Mouse (Mus musculus) heart, postnatal 0 days (tissue): ENCODE measurements around the gene Aurkb. TPM values are rescaled to one million over a fixed set of nuclear protein-coding genes. Genes with fewer than 3 reads are reported as not detected.
A peak's percentile ranks its signal among the peaks of the same experiment; 100 is the strongest.
"Not testable (repeated sequence)": the region's sequence is repeated elsewhere in the genome, so short reads cannot be mapped to it uniquely, and the experiment has no call there.

Experiments
- ATAC-seq: fragments of 200-750 bp; cut with Nextera tagmentation; 2 replicates; pipeline ENCODE4 v1.8.0; 2017; ENCODE audit warnings: low read depth, moderate number of reproducible peaks, moderate library complexity; ENCODE audit not compliant: insufficient read depth
- DNase-seq: peaks from one replicate; pipeline ENCODE4 v3.0.0-alpha.2; 2016; ENCODE audit warnings: low spot score
- H3K27ac ChIP-seq: fragments of 300-500 bp; sonication (generic); 2 replicates; pipeline ENCODE4 v1.5.1; 2014; ENCODE audit warnings: low read depth, mild to moderate bottlenecking
- H3K27me3 ChIP-seq: fragments of 300-500 bp; sonication (generic); 2 replicates; pipeline ENCODE4 v1.6.1; 2014; ENCODE audit warnings: low read length, mixed read lengths; ENCODE audit not compliant: control insufficient read depth, insufficient read depth
- H3K36me3 ChIP-seq: fragments of 300-500 bp; sonication (generic); replicated peaks from 2 replicates; pipeline ENCODE4 v1.6.1; 2014; ENCODE audit warnings: low read length, mixed read lengths; ENCODE audit not compliant: control insufficient read depth, insufficient read depth
- H3K4me1 ChIP-seq: fragments of 300-500 bp; sonication (generic); 2 replicates; pipeline ENCODE4 v1.6.1; 2014; ENCODE audit warnings: antibody characterized with exemption; ENCODE audit not compliant: control insufficient read depth, insufficient read depth
- H3K4me2 ChIP-seq: fragments of 300-500 bp; sonication (generic); 2 replicates; pipeline ENCODE4 v1.6.1; 2014; ENCODE audit warnings: low read depth, mild to moderate bottlenecking, low read length, moderate library complexity
- H3K4me3 ChIP-seq: fragments of 300-500 bp; sonication (generic); 2 replicates; pipeline ENCODE4 v1.5.1; 2014; ENCODE audit warnings: low read depth, low read length
- H3K9ac ChIP-seq: fragments of 300-500 bp; sonication (generic); replicated peaks from 2 replicates; pipeline ENCODE4 v1.6.1; 2014; ENCODE audit warnings: low read depth, low read length, mixed read lengths
- H3K9me3 ChIP-seq: fragments of 300-500 bp; sonication (generic); replicated peaks from 2 replicates; pipeline ENCODE4 v1.6.1; 2016; ENCODE audit warnings: low read length; ENCODE audit not compliant: control insufficient read depth
- CTCF ChIP-seq: IDR thresholded peaks from 2 replicates; pipeline ENCODE4 v1.5.1; 2016; ENCODE audit warnings: antibody characterized with exemption, control low read depth, low read depth
- EP300 ChIP-seq: IDR thresholded peaks from 2 replicates; pipeline ENCODE4 v1.6.1; 2016; ENCODE audit warnings: antibody characterized with exemption, low read depth
- WGBS: fragments of 180-500 bp; shearing (Covaris S2); extraction: QIAGEN DNeasy Blood & Tissue Kit; methylation state at CpG from one replicate; pipeline ENCODE4 v1.1.7; 2014; 5-methylcytosine and 5-hydroxymethylcytosine counted together
- polyA plus RNA-seq: library from polyadenylated mRNA; unstranded; fragments of >200 nt; fragmentation: Nextera tagmentation; extraction: Ambion mirVana; gene quantifications from 2 replicates; pipeline ENCODE4 v1.2.1, GENCODE M21; 2015
- total RNA-seq: library from RNA; depleted of rRNA; stranded (reverse); fragments of >200 nt; gene quantifications from 2 replicates; pipeline ENCODE4 v1.2.3, GENCODE M21; 2014; ENCODE audit warnings: low replicate concordance

Aurkb gene
- total and polyA plus RNA-seq, 2 experiments from 2014 or later, result 19.5 to 21.4 TPM

GRCm38 (mm10) chr11:69008182-69009121 lies 37.0 kb upstream of the Aurkb start, which contains the start of gene Pfas:
TSS of gene Pfas (minus strand) at chr11:69008460.
- H3K4me2 ChIP-seq, result peak within 1 kb of the TSS; percentile 82
- WGBS, result 9% methylated on average over 38 of the region's 38 CpGs

GRCm38 (mm10) chr11:69009508-69009907 lies 35.9 kb upstream of the Aurkb start:
- Histone ChIP-seq H3K4me1 (peaks cover 9% of the 10 kb centered on the region; the same call in 1 of the 2 replicates), H3K36me3 (no peaks in the 10 kb centered on the region), H3K27me3 (no peaks in the 10 kb centered on the region), H3K4me3 (no peak overlapping the region), H3K9me3 (no peaks in the 10 kb centered on the region), H3K9ac (no peak overlapping the region), H3K27ac (no peak overlapping the region), H3K4me2 (no peak overlapping the region)
- no peak for DNase-seq
- ATAC-seq, result no peak
- WGBS, result 83% methylated on average over 1 of the region's 1 CpGs
- TF ChIP-seq EP300 (no peak), CTCF (no peak)

More at GRCm38 (mm10) chr11:69008182-69009121, 37.0 kb upstream of the Aurkb start, which contains the start of gene Pfas:
- DNase-seq (peak; percentile 90), ATAC-seq (peak; percentile 65)
- Histone ChIP-seq H3K27ac (peak within 1 kb of the TSS; percentile 10), H3K9ac (peak within 1 kb of the TSS; percentile 44; the same call in 1 of the 2 replicates), H3K27me3 (no peaks in the 10 kb centered on the region), H3K36me3 (no peaks in the 10 kb centered on the region), H3K4me3 (peak within 1 kb of the TSS; percentile 68), H3K4me1 (peaks cover 9% of the 10 kb centered on the region; the same call in 1 of the 2 replicates), H3K9me3 (no peaks in the 10 kb centered on the region)
- TF ChIP-seq EP300 (no peak), CTCF (no peak)

- DNase-seq (peak; percentile 14), ATAC-seq (no peak)
- Histone ChIP-seq H3K4me1 (peaks cover 13% of the 10 kb centered on the region; the same call in 1 of the 2 replicates), H3K27me3 (no peaks in the 10 kb centered on the region), H3K27ac (peak overlapping the region; percentile 91), H3K9me3 (no peaks in the 10 kb centered on the region), H3K9ac (no peak overlapping the region), H3K4me2 (no peak overlapping the region), H3K4me3 (no peak overlapping the region), H3K36me3 (no peaks in the 10 kb centered on the region)
- 75% methylated on average over 15 of the region's 15 CpGs for WGBS
- TF ChIP-seq EP300, result no peak
These were observed 34.8 kb upstream of the Aurkb start for GRCm38 (mm10) chr11:69010400-69011323.

- H3K9ac ChIP-seq, DNase-seq, H3K36me3 ChIP-seq, ATAC-seq, H3K9me3 ChIP-seq, H3K27me3 ChIP-seq: not testable (repeated sequence)
- Histone ChIP-seq H3K4me2 (peak overlapping the region; percentile 59), H3K27ac (peak overlapping the region; percentile 91), H3K4me3 (peak overlapping the region; percentile 35; the same call in 1 of the 2 replicates), H3K4me1 (peaks cover 14% of the 10 kb centered on the region; the same call in 1 of the 2 replicates)
- WGBS, result 69% methylated on average over 2 of the region's 2 CpGs
These were observed 34.0 kb upstream of the Aurkb start for GRCm38 (mm10) chr11:69011445-69011844.

GRCm38 (mm10) chr11:69012071-69012601 lies 33.3 kb upstream of the Aurkb start:
- TF ChIP-seq CTCF (no peak), EP300 (0 out of 2 replicates have a peak, but pooled peaks have one; percentile 48)
- peaks cover 21% of the 10 kb centered on the region for H3K4me1 ChIP-seq
- ATAC-seq, result peak; percentile 87
- peak overlapping the region; percentile 91 for H3K27ac ChIP-seq
- under 1% methylated on average over 18 of the region's 18 CpGs for whole genome bisulfite sequencing
- no peaks in the 10 kb centered on the region for H3K27me3 ChIP-seq
- DNase-seq, result peak; percentile 94
- no peaks in the 10 kb centered on the region for H3K9me3 ChIP-seq
- H3K4me3 ChIP-seq, result peak overlapping the region; percentile 35
- H3K9ac ChIP-seq, result peak overlapping the region; percentile 41; the same call in 1 of the 2 replicates
- H3K36me3 ChIP-seq, result no peaks in the 10 kb centered on the region
- H3K4me2 ChIP-seq, result peak overlapping the region; percentile 59
